Mouse (Mus musculus) erythroblast, embryonic 14.5 days (primary cell): ENCODE data around the gene Gm15557. TPM values are rescaled to one million over a fixed set of nuclear protein-coding genes. Genes with fewer than 3 reads are reported as not detected.
"Not testable (repeated sequence)": the region's sequence is repeated elsewhere in the genome, so short reads cannot be mapped to it uniquely, and the experiment has no call there.

Experiments
- H3K27me3 ChIP-seq: 2 replicates; pipeline ENCODE4 v1.6.1; 2012; ENCODE audit warnings: inconsistent platforms; ENCODE audit not compliant: control insufficient read depth
- H3K36me3 ChIP-seq: 2 replicates; pipeline ENCODE4 v1.6.1; 2012; ENCODE audit warnings: mild to moderate bottlenecking, inconsistent platforms; ENCODE audit not compliant: control insufficient read depth
- H3K4me1 ChIP-seq: 2 replicates; pipeline ENCODE4 v1.6.1; 2012; ENCODE audit warnings: inconsistent platforms; ENCODE audit not compliant: control insufficient read depth
- H3K4me3 ChIP-seq: replicated peaks from 2 replicates; pipeline ENCODE3; 2012; ENCODE audit warnings: moderate library complexity, mild to moderate bottlenecking, inconsistent platforms
- H3K9me3 ChIP-seq: 2 replicates; pipeline ENCODE4 v1.6.1; 2012; ENCODE audit warnings: low read length, inconsistent platforms, mixed read lengths; ENCODE audit not compliant: control insufficient read depth
- GATA1 ChIP-seq: IDR thresholded peaks from 2 replicates; pipeline ENCODE4 v1.6.1; 2012; ENCODE audit warnings: low read length, inconsistent platforms, mixed read lengths
- TAL1 ChIP-seq: IDR thresholded peaks from 3 replicates; pipeline ENCODE4 v1.6.1; 2012; ENCODE audit warnings: low read length, inconsistent platforms, mixed read lengths
- polyA plus RNA-seq: library from polyadenylated mRNA; stranded (reverse); fragments of >175 nt; gene quantifications from 2 replicates; pipeline ENCODE4 v1.2.3, GENCODE M21; 2012

Gene Gm15557
- not detected in 2 replicates for polyA plus RNA-seq

GRCm38 (mm10) chr2:155940681-155941080 lies at the start of gene Gm15557:
TSS of gene Gm15557 (plus strand) at chr2:155940728.
- Histone ChIP-seq H3K27me3 (peaks cover 3% of the 10 kb centered on the region; the same call in 1 of the 2 replicates), H3K9me3 (no peaks in the 10 kb centered on the region), H3K4me3 (no peak within 1 kb of the TSS), H3K36me3 (no peaks in the 10 kb centered on the region), H3K4me1 (peaks cover 3% of the 10 kb centered on the region; the same call in 1 of the 2 replicates)
- no peak for TF ChIP-seq TAL1
- no peak for TF ChIP-seq GATA1

GRCm38 (mm10) chr2:155894307-155895045 lies 46.1 kb upstream of the Gm15557 start:
- no peak overlapping the region for H3K4me3 ChIP-seq
- peaks cover 35% of the 10 kb centered on the region for H3K36me3 ChIP-seq
- no peaks in the 10 kb centered on the region for H3K27me3 ChIP-seq
- no peak for TF ChIP-seq TAL1
- TF ChIP-seq GATA1 = no peak
- no peaks in the 10 kb centered on the region for H3K9me3 ChIP-seq
- H3K4me1 ChIP-seq = no peaks in the 10 kb centered on the region

GRCm38 (mm10) chr2:155895046-155895735 lies 45.3 kb upstream of the Gm15557 start:
- peaks cover 37% of the 10 kb centered on the region for H3K36me3 ChIP-seq

DNA sequence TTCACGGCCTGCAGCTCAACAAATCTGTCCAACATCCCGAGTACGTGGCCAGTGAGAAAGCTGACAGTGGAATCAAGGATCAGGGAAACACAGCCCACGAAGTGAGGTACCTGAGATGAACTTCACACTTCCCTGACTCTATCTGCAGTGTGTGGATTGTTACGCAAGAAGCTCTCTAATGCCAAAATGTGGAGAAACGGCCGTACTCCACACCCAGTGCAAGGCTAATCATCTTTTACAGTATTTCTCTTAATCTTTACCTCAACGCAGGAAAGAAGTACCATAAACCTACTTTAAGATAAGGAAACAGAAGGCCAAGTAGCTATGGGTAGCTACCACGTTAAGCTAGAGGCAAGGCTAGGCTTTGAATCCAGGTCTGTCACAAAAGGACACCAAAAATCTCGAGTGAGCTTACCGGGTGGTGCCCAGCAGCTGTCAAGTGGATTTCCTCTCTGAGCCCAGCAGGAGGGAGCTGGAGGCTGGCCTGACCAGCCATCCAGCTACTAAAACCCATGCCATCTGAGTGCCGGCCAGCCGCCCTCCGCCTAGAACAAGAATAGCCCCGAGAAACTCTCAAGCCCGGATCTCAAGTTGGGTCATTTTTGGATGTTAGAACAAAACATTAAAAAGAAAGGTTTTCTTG lies 37.4 kb upstream of the Gm15557 start:
- peaks cover 41% of the 10 kb centered on the region for H3K36me3 ChIP-seq
- TF ChIP-seq TAL1 (no peak), GATA1 (no peak)
- no peaks in the 10 kb centered on the region for H3K9me3 ChIP-seq
- H3K4me1 ChIP-seq = no peaks in the 10 kb centered on the region; the same call in 1 of the 2 replicates
- H3K27me3 ChIP-seq = no peaks in the 10 kb centered on the region
- H3K4me3 ChIP-seq = no peak overlapping the region

More at GRCm38 (mm10) chr2:155895046-155895735, 45.3 kb upstream of the Gm15557 start:
- Histone ChIP-seq H3K27me3 (no peaks in the 10 kb centered on the region), H3K9me3 (no peaks in the 10 kb centered on the region), H3K4me1 (no peaks in the 10 kb centered on the region), H3K4me3 (no peak overlapping the region)
- no peak for TF ChIP-seq GATA1
- no peak for TF ChIP-seq TAL1

- TF ChIP-seq GATA1 (no peak), TAL1 (no peak)
- Histone ChIP-seq H3K36me3 (peaks cover 36% of the 10 kb centered on the region), H3K27me3 (no peaks in the 10 kb centered on the region), H3K4me3 (no peak overlapping the region), H3K4me1 (no peaks in the 10 kb centered on the region; the same call in 1 of the 2 replicates), H3K9me3 (no peaks in the 10 kb centered on the region)
Observed at GRCm38 (mm10) chr2:155903632-155904008, 36.9 kb upstream of the Gm15557 start.

- no peak for TF ChIP-seq GATA1
- TF ChIP-seq TAL1 = no peak
- no peak overlapping the region for H3K4me3 ChIP-seq
- H3K27me3 ChIP-seq = no peaks in the 10 kb centered on the region
- H3K4me1 ChIP-seq = no peaks in the 10 kb centered on the region
- H3K36me3 ChIP-seq = peaks cover 51% of the 10 kb centered on the region
- H3K9me3 ChIP-seq = no peaks in the 10 kb centered on the region
Observed at GRCm38 (mm10) chr2:155914684-155915083, 25.8 kb upstream of the Gm15557 start.

- H3K36me3 ChIP-seq = peaks cover 10% of the 10 kb centered on the region
- no peaks in the 10 kb centered on the region for H3K27me3 ChIP-seq
- H3K4me3 ChIP-seq = no peak overlapping the region
- H3K9me3 ChIP-seq = no peaks in the 10 kb centered on the region
- peaks cover 5% of the 10 kb centered on the region for H3K4me1 ChIP-seq
- TF ChIP-seq TAL1 (no peak), GATA1 (no peak)
Observed at GRCm38 (mm10) chr2:155923143-155923542, 17.4 kb upstream of the Gm15557 start.

- H3K27me3 ChIP-seq, H3K4me3 ChIP-seq, H3K9me3 ChIP-seq, H3K36me3 ChIP-seq: not testable (repeated sequence)
- H3K4me1 ChIP-seq = peaks cover 25% of the 10 kb centered on the region
Observed at GRCm38 (mm10) chr2:155925213-155925612, 15.3 kb upstream of the Gm15557 start.

GRCm38 (mm10) chr2:155928711-155929345 lies 11.7 kb upstream of the Gm15557 start:
- no peaks in the 10 kb centered on the region for H3K27me3 ChIP-seq
- peaks cover 35% of the 10 kb centered on the region for H3K4me1 ChIP-seq
- peaks cover 4% of the 10 kb centered on the region for H3K36me3 ChIP-seq
- TF ChIP-seq GATA1 (no peak), TAL1 (no peak)
- H3K9me3 ChIP-seq = no peaks in the 10 kb centered on the region
- peak overlapping the region; percentile 90 for H3K4me3 ChIP-seq
